Mouse (Mus musculus): ENCODE measurements around the gene Sparcl1. TPM values are rescaled to one million over a fixed set of nuclear protein-coding genes. Genes with fewer than 3 reads are reported as not detected.

Gene Sparcl1
- polyA plus RNA-seq (2012; fragmentation: generic; extraction: Trizol) = 0.02 TPM

GRCm38 (mm10) chr5:104113491-104114172 is at the start of gene Sparcl1:
Gene Sparcl1 (minus strand): TSS chr5:104113733.
- no peak within 1 kb of the TSS for H3ac ChIP-seq (ENCODE audit: control insufficient read depth, insufficient read length)
- no peak within 1 kb of the TSS for H3K4me3 ChIP-seq
- no peaks in the 10 kb centered on the region for H3K27me3 ChIP-seq (ENCODE audit: control insufficient read depth, insufficient read depth, insufficient read length)
- H3K4me2 ChIP-seq (ENCODE audit: low read depth) = peak within 1 kb of the TSS; percentile 49
- H3K79me2 ChIP-seq (ENCODE audit: control insufficient read depth, insufficient read depth) = no peaks in the 10 kb centered on the region
- no peak for TF ChIP-seq TCF3 (IDR thresholded peaks at IDR 0.05; ENCODE audit: insufficient read length, low read depth)
- no peak for TF ChIP-seq MAX (IDR thresholded peaks at IDR 0.05; ENCODE audit: low read depth)
- no peak for TF ChIP-seq USF1 (IDR thresholded peaks at IDR 0.05; ENCODE audit: low read depth)
- no peak for TF ChIP-seq MYOG (IDR thresholded peaks at IDR 0.05; ENCODE audit: control insufficient read depth in 1 of 3, insufficient read depth in 1 of 3, insufficient read length in 2 of 3, low read depth in 2 of 3)
- TF ChIP-seq REST (IDR thresholded peaks at IDR 0.05; ENCODE audit: insufficient read depth, insufficient read length) = no peak
- TF ChIP-seq E2F4 (IDR thresholded peaks at IDR 0.05; ENCODE audit: insufficient read depth) = no peak
- no peak for TF ChIP-seq TCF12 (IDR thresholded peaks at IDR 0.05; ENCODE audit: insufficient read depth, poor library complexity, severe bottlenecking)
- no peak for TF ChIP-seq POLR2A (IDR thresholded peaks at IDR 0.05; ENCODE audit: insufficient read length, low read depth)
- no peak for TF ChIP-seq MYOD1 (IDR thresholded peaks at IDR 0.05; ENCODE audit: control insufficient read depth in 1 of 3, insufficient read length in 2 of 3, low read depth in 2 of 3)
- TF ChIP-seq SRF (IDR thresholded peaks at IDR 0.05; ENCODE audit: control insufficient read depth, insufficient read length, low read depth) = no peak
- TF ChIP-seq POLR2AphosphoS2 (IDR thresholded peaks at IDR 0.05; ENCODE audit: insufficient read length, low read depth) = no peak
- TF ChIP-seq CEBPB (IDR thresholded peaks at IDR 0.05; ENCODE audit: insufficient read depth, poor library complexity, severe bottlenecking) = no peak
- H3K36me3 ChIP-seq (ENCODE audit: control insufficient read depth, insufficient read depth) = no peaks in the 10 kb centered on the region

DNA sequence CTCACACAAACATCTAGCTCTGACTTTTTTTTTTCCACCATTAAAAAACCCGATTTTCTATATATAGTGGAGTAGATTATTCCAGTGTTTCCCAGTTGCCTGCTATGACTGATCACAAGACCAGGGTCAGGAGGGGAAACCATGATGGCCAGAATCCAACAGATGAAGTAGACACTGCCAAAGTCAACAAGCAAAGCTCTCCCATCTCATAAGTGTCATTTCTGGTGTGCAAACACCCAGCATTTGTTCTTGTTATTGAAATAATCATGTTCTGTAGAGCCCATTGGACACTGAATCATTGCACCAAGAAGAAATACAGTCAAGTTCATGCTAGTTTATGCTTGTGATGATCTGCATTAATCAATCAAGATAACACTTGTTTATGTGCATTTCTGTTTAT is 47.9 kb upstream of the Sparcl1 start:
- Histone ChIP-seq H3K36me3 (ENCODE audit: control insufficient read depth, insufficient read depth) (no peaks in the 10 kb centered on the region), H3K27me3 (ENCODE audit: control insufficient read depth, insufficient read depth, insufficient read length) (peaks cover 5% of the 10 kb centered on the region), H3K79me2 (ENCODE audit: control insufficient read depth, insufficient read depth) (no peaks in the 10 kb centered on the region), H3K4me3 (no peak overlapping the region), H3ac (ENCODE audit: control insufficient read depth, insufficient read length) (no peak overlapping the region), H3K4me2 (ENCODE audit: low read depth) (no peak overlapping the region)
- TF ChIP-seq POLR2A (IDR thresholded peaks at IDR 0.05; ENCODE audit: insufficient read length, low read depth) (no peak), SRF (IDR thresholded peaks at IDR 0.05; ENCODE audit: control insufficient read depth, insufficient read length, low read depth) (no peak), REST (IDR thresholded peaks at IDR 0.05; ENCODE audit: insufficient read depth, insufficient read length) (no peak), MYOD1 (IDR thresholded peaks at IDR 0.05; ENCODE audit: control insufficient read depth in 1 of 3, insufficient read length in 2 of 3, low read depth in 2 of 3) (no peak), TCF3 (IDR thresholded peaks at IDR 0.05; ENCODE audit: insufficient read length, low read depth) (no peak)

DNA sequence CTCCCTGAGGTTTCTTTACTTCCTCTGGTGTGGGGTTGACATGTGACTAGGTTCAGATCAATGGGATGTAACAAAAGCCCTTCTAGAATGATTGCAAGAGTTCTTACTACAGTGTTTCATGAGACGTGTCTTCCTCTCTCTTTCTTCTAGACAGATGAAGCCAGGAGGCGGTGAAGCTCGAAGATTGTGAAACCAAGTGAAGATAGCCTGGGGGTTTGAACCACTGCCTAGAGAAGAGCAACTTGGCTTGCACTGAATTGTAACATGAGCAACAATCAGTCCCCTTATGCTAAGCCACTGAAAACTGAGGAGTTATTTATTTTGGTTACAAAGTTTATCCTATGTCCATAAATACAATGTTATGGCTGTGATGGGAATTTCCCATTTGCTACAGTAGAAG is 47.0 kb upstream of the Sparcl1 start:
- no peaks in the 10 kb centered on the region for H3K27me3 ChIP-seq (ENCODE audit: control insufficient read depth, insufficient read depth, insufficient read length)
- no peak overlapping the region for H3ac ChIP-seq (ENCODE audit: control insufficient read depth, insufficient read length)
- H3K36me3 ChIP-seq (ENCODE audit: control insufficient read depth, insufficient read depth) = no peaks in the 10 kb centered on the region
- H3K79me2 ChIP-seq (ENCODE audit: control insufficient read depth, insufficient read depth) = no peaks in the 10 kb centered on the region
- no peak overlapping the region for H3K4me2 ChIP-seq (ENCODE audit: low read depth)
- TF ChIP-seq CEBPB (IDR thresholded peaks at IDR 0.05; ENCODE audit: insufficient read depth, poor library complexity, severe bottlenecking) (no peak), TCF3 (IDR thresholded peaks at IDR 0.05; ENCODE audit: insufficient read length, low read depth) (no peak), POLR2AphosphoS2 (IDR thresholded peaks at IDR 0.05; ENCODE audit: insufficient read length, low read depth) (no peak), TCF12 (IDR thresholded peaks at IDR 0.05; ENCODE audit: insufficient read depth, poor library complexity, severe bottlenecking) (no peak), E2F4 (IDR thresholded peaks at IDR 0.05; ENCODE audit: insufficient read depth) (no peak)
- H3K4me3 ChIP-seq = no peak overlapping the region

DNA sequence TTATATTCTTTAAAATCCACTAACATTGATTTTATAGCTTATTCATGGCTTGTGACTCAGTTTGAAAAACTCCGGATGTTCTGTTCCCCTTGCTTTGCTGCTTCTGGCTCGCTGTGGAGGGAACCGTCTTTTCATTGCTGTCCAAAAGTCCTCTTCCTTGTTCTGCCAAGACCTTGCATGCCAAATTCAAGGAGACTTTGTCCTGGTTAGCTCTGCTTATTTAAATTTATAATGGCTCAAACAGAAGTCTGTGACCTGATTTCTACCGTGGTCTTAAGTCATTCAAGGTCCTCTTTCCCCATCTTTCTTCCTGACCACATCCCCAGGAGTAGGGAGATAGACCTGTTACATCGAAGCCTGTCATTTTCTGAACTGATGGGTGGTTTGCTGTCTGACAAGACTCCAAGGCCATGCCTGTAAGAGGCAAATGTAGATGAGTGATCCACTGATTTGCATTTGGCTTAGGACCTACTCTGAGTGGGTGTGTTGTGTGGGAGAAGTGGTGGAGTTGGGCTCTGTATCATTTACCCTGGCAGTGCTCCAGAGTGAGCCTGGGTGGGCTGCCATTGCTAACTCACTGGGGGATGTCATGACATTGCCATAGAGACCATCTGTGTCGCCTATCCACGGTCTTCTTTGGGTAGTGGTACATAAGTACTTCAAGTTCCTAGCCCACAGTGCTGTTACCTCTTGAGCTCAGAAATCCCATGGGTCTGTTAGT is 45.0 kb upstream of the Sparcl1 start:
- H3K4me2 ChIP-seq (ENCODE audit: low read depth) = no peak overlapping the region
- no peak overlapping the region for H3K4me3 ChIP-seq
- no peaks in the 10 kb centered on the region for H3K79me2 ChIP-seq (ENCODE audit: control insufficient read depth, insufficient read depth)
- H3ac ChIP-seq (ENCODE audit: control insufficient read depth, insufficient read length) = no peak overlapping the region
- no peaks in the 10 kb centered on the region for H3K27me3 ChIP-seq (ENCODE audit: control insufficient read depth, insufficient read depth, insufficient read length)
- H3K36me3 ChIP-seq (ENCODE audit: control insufficient read depth, insufficient read depth) = no peaks in the 10 kb centered on the region
- TF ChIP-seq POLR2A (IDR thresholded peaks at IDR 0.05; ENCODE audit: insufficient read length, low read depth) = no peak
- TF ChIP-seq USF1 (IDR thresholded peaks at IDR 0.05; ENCODE audit: low read depth) = no peak
- TF ChIP-seq REST (IDR thresholded peaks at IDR 0.05; ENCODE audit: insufficient read depth, insufficient read length) = no peak
- no peak for TF ChIP-seq CEBPB (IDR thresholded peaks at IDR 0.05; ENCODE audit: insufficient read depth, poor library complexity, severe bottlenecking)
- no peak for TF ChIP-seq TCF12 (IDR thresholded peaks at IDR 0.05; ENCODE audit: insufficient read depth, poor library complexity, severe bottlenecking)
- TF ChIP-seq MYOG (IDR thresholded peaks at IDR 0.05; ENCODE audit: control insufficient read depth in 1 of 3, insufficient read depth in 1 of 3, insufficient read length in 2 of 3, low read depth in 2 of 3) = no peak
- TF ChIP-seq SRF (IDR thresholded peaks at IDR 0.05; ENCODE audit: control insufficient read depth, insufficient read length, low read depth) = no peak
- TF ChIP-seq POLR2AphosphoS2 (IDR thresholded peaks at IDR 0.05; ENCODE audit: insufficient read length, low read depth) = no peak
- TF ChIP-seq MAX (IDR thresholded peaks at IDR 0.05; ENCODE audit: low read depth) = no peak
- TF ChIP-seq E2F4 (IDR thresholded peaks at IDR 0.05; ENCODE audit: insufficient read depth) = no peak
- no peak for TF ChIP-seq TCF3 (IDR thresholded peaks at IDR 0.05; ENCODE audit: insufficient read length, low read depth)
- no peak for TF ChIP-seq MYOD1 (IDR thresholded peaks at IDR 0.05; ENCODE audit: control insufficient read depth in 1 of 3, insufficient read length in 2 of 3, low read depth in 2 of 3)

Data from myocyte (in vitro differentiated cells).